Mouse (Mus musculus) limb, embryonic 13.5 days (tissue): Measurements from ENCODE around the gene Uqcrc1. TPM values are rescaled to one million over a fixed set of nuclear protein-coding genes. Genes with fewer than 3 reads are reported as not detected.

Experiments
- ATAC-seq: fragments of 200-750 bp; cut with Nextera tagmentation; 2 replicates; pipeline ENCODE4 v1.8.0; 2017; ENCODE audit warnings: low read depth, moderate number of reproducible peaks, moderate TSS enrichment; ENCODE audit not compliant: low FRiP score
- H3K27ac ChIP-seq: fragments of 300-500 bp; sonication (generic); 2 replicates; pipeline ENCODE4 v1.5.1; 2015; ENCODE audit warnings: inconsistent platforms, mild to moderate bottlenecking, moderate library complexity
- H3K27me3 ChIP-seq: fragments of 300-500 bp; sonication (generic); 2 replicates; pipeline ENCODE4 v1.6.1; 2015; ENCODE audit warnings: mild to moderate bottlenecking, inconsistent platforms
- H3K36me3 ChIP-seq: fragments of 300-500 bp; sonication (generic); 2 replicates; pipeline ENCODE4 v1.6.1; 2015; ENCODE audit warnings: inconsistent platforms, mild to moderate bottlenecking, moderate library complexity
- H3K4me1 ChIP-seq: fragments of 300-500 bp; sonication (generic); 2 replicates; pipeline ENCODE4 v1.6.1; 2015; ENCODE audit warnings: inconsistent platforms
- H3K4me2 ChIP-seq: fragments of 300-500 bp; sonication (generic); replicated peaks from 2 replicates; pipeline ENCODE4 v1.6.1; 2015; ENCODE audit warnings: inconsistent platforms, mild to moderate bottlenecking, moderate library complexity
- H3K4me3 ChIP-seq: fragments of 300-500 bp; sonication (generic); 2 replicates; pipeline ENCODE4 v1.5.1; 2015; ENCODE audit warnings: moderate library complexity, mild to moderate bottlenecking, inconsistent platforms
- H3K9ac ChIP-seq: fragments of 300-500 bp; sonication (generic); 2 replicates; pipeline ENCODE4 v1.6.1; 2015; ENCODE audit warnings: mild to moderate bottlenecking, inconsistent platforms
- H3K9me3 ChIP-seq: fragments of 300-500 bp; sonication (generic); 2 replicates; pipeline ENCODE4 v1.6.1; 2016; ENCODE audit warnings: inconsistent platforms
- WGBS: fragments of 180-500 bp; shearing (Covaris S2); methylation state at CpG from one replicate; pipeline ENCODE4 v1.1.7; 2015; 5-methylcytosine and 5-hydroxymethylcytosine counted together
- polyA plus RNA-seq: library from polyadenylated mRNA; unstranded; fragments of >200 nt; fragmentation: Nextera tagmentation; extraction: Ambion mirVana; gene quantifications from 2 replicates; pipeline ENCODE4 v1.2.1, GENCODE M21; 2015

The Uqcrc1 gene
- polyA plus RNA-seq, 1 experiment from 2014 or later = 437 TPM

GRCm38 (mm10) chr9:108949967-108950728, 13.7 kb downstream of the Uqcrc1 start:
- no peak overlapping the region for H3K4me3 ChIP-seq
- peak overlapping the region; percentile 91 for H3K27ac ChIP-seq
- peaks cover 40% of the 10 kb centered on the region for H3K4me1 ChIP-seq
- no peak overlapping the region for H3K4me2 ChIP-seq
- ATAC-seq = no peak; the same call in 1 of the 2 replicates
- WGBS = 63% methylated on average over 9 of the region's 9 CpGs
- H3K9me3 ChIP-seq = no peaks in the 10 kb centered on the region
- peaks cover 61% of the 10 kb centered on the region for H3K36me3 ChIP-seq
- no peak overlapping the region; the same call in 1 of the 2 replicates for H3K9ac ChIP-seq
- H3K27me3 ChIP-seq = peaks cover 23% of the 10 kb centered on the region

DNA sequence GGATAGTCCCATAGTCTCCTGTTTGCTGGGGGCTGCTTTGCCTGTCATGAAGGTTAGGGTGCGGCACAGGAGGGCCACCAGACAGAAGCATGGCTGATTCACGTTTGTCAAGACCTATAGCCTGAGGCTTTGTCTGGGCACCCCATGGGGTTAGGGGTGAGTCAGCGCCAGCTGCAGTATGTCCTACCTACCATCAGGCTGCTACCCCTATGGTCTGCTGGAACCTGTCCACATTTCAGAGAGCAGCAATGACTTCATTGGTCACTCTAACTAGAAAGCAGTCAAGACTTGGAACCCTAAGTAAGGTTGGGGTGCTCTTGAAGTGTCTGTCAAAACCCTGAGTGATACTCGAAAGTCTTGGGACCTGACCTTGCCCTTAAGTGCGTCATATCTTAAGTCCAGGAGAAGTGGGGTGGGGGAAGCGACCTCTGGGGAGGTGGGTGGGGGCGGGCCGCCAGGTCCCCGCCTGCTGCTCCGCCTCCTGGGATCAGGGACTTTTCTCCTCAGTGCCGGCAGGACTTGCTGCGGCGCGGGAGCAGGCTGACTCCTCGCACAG, 16.7 kb downstream of the Uqcrc1 start, which contains the start of gene Col7a1:
Col7a1 (plus strand) TSS at position 506 of the 556 bp plus-strand sequence.
- 12% methylated on average over 15 of the region's 15 CpGs for WGBS
- H3K4me1 ChIP-seq = peaks cover 34% of the 10 kb centered on the region
- H3K27me3 ChIP-seq = peaks cover 23% of the 10 kb centered on the region
- H3K9me3 ChIP-seq = no peaks in the 10 kb centered on the region
- H3K9ac ChIP-seq = peak within 1 kb of the TSS; percentile 62
- peak within 1 kb of the TSS; percentile 54 for H3K4me2 ChIP-seq
- no peak within 1 kb of the TSS for H3K27ac ChIP-seq
- H3K36me3 ChIP-seq = peaks cover 31% of the 10 kb centered on the region
- no peak for ATAC-seq
- H3K4me3 ChIP-seq = peak within 1 kb of the TSS; percentile 34

DNA sequence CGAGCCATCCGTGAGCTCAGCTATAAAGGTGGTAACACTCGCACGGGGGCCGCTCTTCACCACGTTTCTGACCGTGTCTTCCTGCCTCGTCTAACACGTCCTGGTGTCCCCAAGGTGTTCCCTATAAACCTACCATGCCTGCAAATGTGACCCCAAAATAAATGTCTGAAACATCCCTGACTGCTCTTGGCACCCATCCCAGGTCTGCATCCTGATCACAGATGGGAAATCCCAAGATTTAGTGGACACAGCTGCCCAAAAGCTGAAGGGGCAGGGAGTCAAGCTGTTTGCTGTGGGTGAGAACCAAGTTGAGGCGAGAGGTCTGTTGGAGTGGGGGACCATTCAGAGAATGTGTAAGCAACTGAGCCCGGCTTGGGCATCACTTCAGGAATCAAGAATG, 18.8 kb downstream of the Uqcrc1 start:
- ATAC-seq = no peak
- no peak overlapping the region for H3K4me2 ChIP-seq
- H3K36me3 ChIP-seq = peaks cover 10% of the 10 kb centered on the region
- H3K9me3 ChIP-seq = no peaks in the 10 kb centered on the region
- no peak overlapping the region for H3K9ac ChIP-seq
- no peak overlapping the region for H3K27ac ChIP-seq
- H3K27me3 ChIP-seq = peaks cover 23% of the 10 kb centered on the region
- H3K4me1 ChIP-seq = peaks cover 13% of the 10 kb centered on the region
- 85% methylated on average over 11 of the region's 11 CpGs for WGBS
- H3K4me3 ChIP-seq = no peak overlapping the region

- no peaks in the 10 kb centered on the region for H3K9me3 ChIP-seq
- H3K36me3 ChIP-seq = peaks cover 5% of the 10 kb centered on the region; the same call in 1 of the 2 replicates
- no peak for ATAC-seq
- H3K27ac ChIP-seq = no peak overlapping the region
- peaks cover 23% of the 10 kb centered on the region for H3K27me3 ChIP-seq
- no peak overlapping the region for H3K4me2 ChIP-seq
- WGBS = 89% methylated on average over 11 of the region's 11 CpGs
- H3K4me1 ChIP-seq = peaks cover 11% of the 10 kb centered on the region; the same call in 1 of the 2 replicates
- no peak overlapping the region for H3K9ac ChIP-seq
- H3K4me3 ChIP-seq = no peak overlapping the region
Observed at GRCm38 (mm10) chr9:108955846-108956245, 19.4 kb downstream of the Uqcrc1 start.

DNA sequence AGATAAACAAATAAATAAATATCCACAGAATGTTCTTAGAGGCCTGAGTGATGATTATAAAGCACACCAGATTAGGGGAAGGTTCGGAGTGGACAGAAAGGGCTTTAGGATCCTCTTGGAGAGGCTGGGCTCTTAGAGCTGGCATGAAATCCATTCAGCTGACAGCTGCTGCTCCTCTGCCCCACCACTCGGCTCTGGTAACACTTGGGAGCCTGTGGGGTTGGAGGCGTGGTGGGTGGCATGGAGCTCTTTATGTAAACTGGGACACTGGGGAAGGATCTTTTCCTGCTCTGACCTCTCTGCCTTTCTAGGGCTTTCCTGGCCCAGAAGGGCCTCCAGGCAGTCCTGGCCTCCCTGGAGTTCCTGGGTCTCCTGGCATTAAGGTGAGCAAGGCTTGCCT, 27.1 kb downstream of the Uqcrc1 start:
- Histone ChIP-seq H3K36me3 (no peaks in the 10 kb centered on the region), H3K4me1 (no peaks in the 10 kb centered on the region), H3K4me3 (no peak overlapping the region), H3K27ac (no peak overlapping the region), H3K9me3 (no peaks in the 10 kb centered on the region), H3K9ac (no peak overlapping the region), H3K4me2 (no peak overlapping the region), H3K27me3 (no peaks in the 10 kb centered on the region)
- WGBS = 64% methylated on average over 3 of the region's 3 CpGs
- no peak for ATAC-seq

GRCm38 (mm10) chr9:108964338-108964737, 27.9 kb downstream of the Uqcrc1 start:
- H3K36me3 ChIP-seq = no peaks in the 10 kb centered on the region
- ATAC-seq = no peak
- no peak overlapping the region for H3K4me2 ChIP-seq
- no peaks in the 10 kb centered on the region for H3K27me3 ChIP-seq
- no peak overlapping the region for H3K27ac ChIP-seq
- no peak overlapping the region for H3K4me3 ChIP-seq
- no peaks in the 10 kb centered on the region for H3K9me3 ChIP-seq
- H3K9ac ChIP-seq = no peak overlapping the region
- WGBS = 80% methylated on average over 6 of the region's 6 CpGs
- H3K4me1 ChIP-seq = no peaks in the 10 kb centered on the region

- Histone ChIP-seq H3K9ac (no peak overlapping the region), H3K27me3 (no peaks in the 10 kb centered on the region), H3K4me2 (no peak overlapping the region), H3K4me3 (no peak overlapping the region), H3K4me1 (no peaks in the 10 kb centered on the region), H3K36me3 (no peaks in the 10 kb centered on the region; the same call in 1 of the 2 replicates), H3K27ac (no peak overlapping the region), H3K9me3 (no peaks in the 10 kb centered on the region)
- 84% methylated on average over 8 of the region's 8 CpGs for WGBS
- ATAC-seq = no peak
Observed at GRCm38 (mm10) chr9:108970623-108971022, 34.2 kb downstream of the Uqcrc1 start.

DNA sequence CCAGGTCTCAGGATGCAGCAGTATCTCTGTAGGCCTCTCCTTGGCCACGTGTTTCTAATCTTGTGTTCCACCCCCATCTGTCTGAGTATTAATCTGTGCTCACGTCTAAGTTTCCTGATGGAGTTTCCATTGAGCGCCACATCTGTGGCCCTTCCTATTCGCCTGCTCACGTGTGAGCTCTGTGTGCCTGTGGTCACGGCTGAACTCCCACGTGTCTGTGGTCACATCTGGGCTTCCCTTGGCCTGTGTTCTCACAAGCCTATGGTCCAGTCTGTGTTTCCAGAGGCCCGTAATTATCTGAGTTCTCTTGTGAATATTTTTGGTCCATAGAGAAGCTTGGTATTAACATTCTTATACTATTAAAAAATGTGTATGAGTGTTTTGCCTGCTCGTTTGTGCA, 40.0 kb downstream of the Uqcrc1 start:
- Histone ChIP-seq H3K27ac (no peak overlapping the region), H3K4me3 (no peak overlapping the region), H3K27me3 (no peaks in the 10 kb centered on the region), H3K4me1 (no peaks in the 10 kb centered on the region), H3K4me2 (no peak overlapping the region), H3K36me3 (no peaks in the 10 kb centered on the region; the same call in 1 of the 2 replicates), H3K9ac (no peak overlapping the region), H3K9me3 (no peaks in the 10 kb centered on the region)
- 74% methylated on average over 9 of the region's 9 CpGs for WGBS
- no peak for ATAC-seq

GRCm38 (mm10) chr9:108977966-108978365, 41.5 kb downstream of the Uqcrc1 start:
- no peak for ATAC-seq
- H3K4me1 ChIP-seq = no peaks in the 10 kb centered on the region
- no peak overlapping the region for H3K9ac ChIP-seq
- H3K9me3 ChIP-seq = no peaks in the 10 kb centered on the region
- no peaks in the 10 kb centered on the region for H3K27me3 ChIP-seq
- WGBS = 77% methylated on average over 7 of the region's 7 CpGs
- H3K36me3 ChIP-seq = no peaks in the 10 kb centered on the region
- H3K4me3 ChIP-seq = no peak overlapping the region
- H3K27ac ChIP-seq = no peak overlapping the region
- no peak overlapping the region for H3K4me2 ChIP-seq

DNA sequence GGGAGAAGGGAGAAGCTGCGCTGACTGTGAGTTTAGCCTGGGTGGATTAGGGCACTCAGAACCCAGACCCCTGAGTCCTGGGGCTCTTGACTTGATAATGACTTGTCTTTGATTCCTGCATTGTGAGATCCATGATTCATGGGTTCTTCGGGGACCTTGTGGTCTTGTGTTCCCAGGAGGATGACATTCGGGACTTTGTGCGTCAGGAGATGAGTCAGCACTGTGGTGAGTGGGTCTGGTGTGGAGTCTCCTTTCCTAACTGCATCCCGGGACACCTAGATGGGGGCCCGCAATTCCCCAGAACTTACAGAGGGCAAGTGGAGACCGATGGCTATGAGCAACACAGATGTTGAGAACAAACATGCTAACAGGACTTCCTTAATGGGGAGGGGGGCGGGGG, 46.1 kb downstream of the Uqcrc1 start:
- Histone ChIP-seq H3K9me3 (no peaks in the 10 kb centered on the region), H3K36me3 (no peaks in the 10 kb centered on the region), H3K4me2 (no peak overlapping the region), H3K4me3 (no peak overlapping the region), H3K4me1 (peaks cover 2% of the 10 kb centered on the region), H3K9ac (no peak overlapping the region), H3K27me3 (no peaks in the 10 kb centered on the region), H3K27ac (no peak overlapping the region)
- ATAC-seq = no peak
- 79% methylated on average over 8 of the region's 8 CpGs for WGBS

GRCm38 (mm10) chr9:108983209-108983608, 46.8 kb downstream of the Uqcrc1 start:
- no peaks in the 10 kb centered on the region for H3K9me3 ChIP-seq
- WGBS = 80% methylated on average over 9 of the region's 9 CpGs
- no peaks in the 10 kb centered on the region for H3K36me3 ChIP-seq
- no peak overlapping the region for H3K27ac ChIP-seq
- H3K9ac ChIP-seq = no peak overlapping the region
- no peak for ATAC-seq
- H3K27me3 ChIP-seq = no peaks in the 10 kb centered on the region
- no peak overlapping the region for H3K4me2 ChIP-seq
- H3K4me3 ChIP-seq = no peak overlapping the region
- peaks cover 9% of the 10 kb centered on the region for H3K4me1 ChIP-seq

DNA sequence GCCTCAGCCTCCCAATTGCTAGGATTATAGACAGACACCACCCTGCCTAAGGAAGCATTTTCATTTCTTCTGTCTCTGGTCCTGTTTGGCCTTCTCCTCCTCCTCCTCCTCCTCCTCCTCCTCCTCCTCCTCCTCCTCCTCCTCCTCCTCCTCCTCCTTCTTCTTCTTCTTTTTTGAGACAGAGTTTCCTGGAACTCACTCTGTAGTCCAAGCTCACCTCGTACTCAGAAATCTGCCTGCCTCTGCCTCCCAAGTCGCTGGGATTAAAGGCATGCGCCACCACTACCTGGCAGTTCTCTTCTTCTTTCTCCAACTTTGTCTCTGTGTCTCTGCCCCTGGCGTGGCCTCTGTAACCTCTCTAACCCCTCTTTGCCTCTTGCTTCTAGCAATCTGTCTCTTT, 49.3 kb downstream of the Uqcrc1 start, which contains the start of gene Ucn2:
Ucn2 (plus strand) TSS at position 301 of the 400 bp plus-strand sequence.
- H3K4me3 ChIP-seq = no peak within 1 kb of the TSS
- WGBS = 78% methylated on average over 4 of the region's 4 CpGs
- H3K27ac ChIP-seq = no peak within 1 kb of the TSS
- peaks cover 27% of the 10 kb centered on the region for H3K4me1 ChIP-seq
- no peak within 1 kb of the TSS for H3K4me2 ChIP-seq
- no peaks in the 10 kb centered on the region for H3K27me3 ChIP-seq
- no peak within 1 kb of the TSS for H3K9ac ChIP-seq
- no peak for ATAC-seq
- H3K36me3 ChIP-seq = no peaks in the 10 kb centered on the region
- no peaks in the 10 kb centered on the region for H3K9me3 ChIP-seq
